Mouse (Mus musculus): Measurements from ENCODE around the gene Ncoa1.
"Not testable (repeated sequence)": the region's sequence is repeated elsewhere in the genome, so short reads cannot be mapped to it uniquely, and the experiment has no call there.

The Ncoa1 gene

GRCm38 (mm10) chr12:4475251-4475993 is 1.6 kb downstream of the Ncoa1 start:
- no peak for DNase-seq

DNA sequence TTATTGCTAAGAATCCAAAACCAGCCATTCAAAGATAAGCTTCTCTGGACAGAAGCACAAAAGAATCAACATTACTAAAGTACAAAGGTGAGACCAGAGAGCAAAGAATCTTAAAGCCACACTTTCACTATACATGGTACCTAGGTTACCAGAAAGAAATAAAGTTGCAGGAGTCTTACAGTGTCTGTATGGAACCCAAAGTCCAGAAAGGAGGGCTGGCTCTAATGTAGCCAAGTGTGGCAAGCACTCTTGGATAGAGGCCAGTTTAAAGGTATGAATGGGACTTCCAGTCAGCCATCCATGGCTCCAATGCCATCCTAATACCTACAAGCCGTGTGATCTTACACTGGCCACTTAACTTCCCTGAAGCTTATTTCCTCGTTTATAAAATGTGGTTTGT is 7.9 kb downstream of the Ncoa1 start:
- no peak for DNase-seq

- no peak for DNase-seq
These were observed 13.3 kb downstream of the Ncoa1 start for GRCm38 (mm10) chr12:4463701-4464100.

DNA sequence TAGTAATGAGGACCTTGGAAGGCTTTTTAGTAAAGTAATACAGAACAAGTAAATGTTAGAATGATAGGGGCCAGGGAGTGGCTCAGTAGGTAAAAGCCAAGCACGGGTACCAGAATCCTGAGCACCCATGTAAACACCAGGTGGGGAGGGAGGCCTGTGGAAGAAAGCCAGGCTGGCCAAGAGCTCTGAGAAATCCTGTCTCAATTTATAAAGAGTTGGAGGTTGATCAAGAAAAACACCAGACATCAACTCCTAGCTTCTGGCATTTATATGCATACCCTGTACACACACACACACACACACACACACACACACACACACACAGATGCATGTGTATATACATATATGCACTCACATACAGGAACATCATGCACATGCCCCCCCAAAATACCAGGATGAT is 14.6 kb downstream of the Ncoa1 start:
- no peak for DNase-seq

DNA sequence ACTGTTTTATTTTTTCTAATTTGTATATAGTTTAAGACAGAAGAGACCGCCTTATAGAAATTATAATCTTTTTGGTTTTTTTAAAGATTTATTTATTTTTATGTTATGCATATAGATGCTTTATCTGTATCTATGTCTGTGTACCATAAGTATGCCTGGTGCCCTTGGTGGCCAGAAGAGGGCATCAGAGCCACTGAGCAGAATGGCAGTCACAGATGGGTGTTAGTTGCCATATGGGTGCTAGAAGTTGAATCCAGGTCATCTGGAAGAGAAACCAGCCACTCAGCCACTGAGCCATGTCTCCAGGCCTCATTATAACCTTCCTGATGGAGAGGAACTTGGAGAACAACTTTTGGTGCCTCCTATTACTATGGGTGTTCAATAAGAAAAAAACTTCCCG is 16.0 kb downstream of the Ncoa1 start:
- no peak for DNase-seq

DNA sequence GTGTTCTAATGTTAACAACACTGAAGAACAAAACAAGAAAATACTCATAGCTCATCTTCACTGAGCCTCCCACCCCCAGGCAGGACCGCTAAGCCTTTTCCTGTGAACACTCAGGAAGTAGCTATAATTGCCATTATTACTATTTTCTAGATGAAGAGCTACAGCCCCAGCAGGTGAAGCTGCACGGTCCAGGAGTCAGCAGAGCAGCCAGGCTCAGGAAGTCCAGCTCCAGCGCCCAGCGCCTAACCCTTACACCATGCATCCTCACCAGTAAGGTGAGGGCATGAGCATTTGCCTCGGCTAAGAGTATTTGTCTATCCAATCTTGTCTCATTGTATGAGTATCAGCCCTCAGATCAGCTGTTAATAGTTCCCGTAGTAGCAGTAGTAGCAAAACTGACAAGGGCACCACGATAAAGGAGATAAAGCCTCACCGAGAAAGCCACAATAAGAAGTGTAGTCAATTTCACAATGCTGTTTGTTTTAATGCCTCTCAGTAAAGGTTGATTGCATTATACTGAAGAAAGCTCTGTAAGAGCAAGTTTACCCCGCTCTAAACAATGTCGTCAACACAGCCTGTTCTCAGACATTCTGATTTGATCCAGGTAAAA is 21.9 kb downstream of the Ncoa1 start:
- DNase-seq, result no peak

GRCm38 (mm10) chr12:4454248-4454647 is 22.7 kb downstream of the Ncoa1 start:
- no peak for DNase-seq

- DNase-seq, result no peak
These were observed 24.7 kb downstream of the Ncoa1 start for GRCm38 (mm10) chr12:4452233-4452632.

DNA sequence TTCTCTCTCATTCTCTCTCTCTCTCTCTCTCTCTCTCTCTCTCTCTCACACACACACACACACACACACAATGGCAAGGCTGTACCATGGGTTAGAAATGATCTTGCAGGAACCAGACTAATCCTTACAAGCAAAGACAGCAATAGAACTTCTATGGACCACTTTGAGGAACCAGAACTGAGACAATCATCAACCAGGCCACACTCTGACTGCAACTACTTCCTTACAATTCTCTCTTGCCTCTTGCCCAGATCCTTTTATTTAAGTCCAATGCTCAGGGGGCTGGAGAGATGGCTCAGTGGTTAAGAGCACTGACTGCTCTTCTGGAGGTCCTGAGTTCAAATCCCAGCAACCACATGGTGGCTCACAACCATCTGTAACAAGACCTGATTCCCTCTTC is 26.5 kb downstream of the Ncoa1 start:
- not testable (repeated sequence) for DNase-seq

GRCm38 (mm10) chr12:4448076-4448589 is 28.8 kb downstream of the Ncoa1 start:
- no peak for DNase-seq

DNA sequence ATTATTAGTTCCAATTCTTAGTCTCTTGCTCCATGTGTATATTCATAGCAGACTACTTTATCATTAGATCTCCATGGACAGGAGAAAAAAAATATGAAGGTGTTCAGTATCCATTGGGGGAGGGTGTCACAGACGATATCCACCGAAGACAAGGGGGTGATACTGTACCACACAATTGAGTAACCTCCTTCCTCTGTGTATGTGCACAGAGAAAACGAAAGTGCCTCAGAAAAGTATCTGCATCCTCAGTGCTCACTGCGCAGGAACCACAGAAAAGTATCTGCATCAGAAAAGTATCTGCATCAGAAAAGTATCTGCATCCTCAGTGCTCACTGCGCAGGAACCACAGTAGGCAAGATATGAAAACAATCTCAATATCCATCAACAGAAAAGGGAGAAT is 32.0 kb downstream of the Ncoa1 start:
- no peak for DNase-seq

- no peak for DNase-seq
These were observed 35.5 kb downstream of the Ncoa1 start for GRCm38 (mm10) chr12:4441451-4441850.

GRCm38 (mm10) chr12:4436198-4436597 is 40.8 kb downstream of the Ncoa1 start:
- DNase-seq, result no peak

- no peak for DNase-seq
These were observed 43.4 kb downstream of the Ncoa1 start for GRCm38 (mm10) chr12:4433549-4433948.

GRCm38 (mm10) chr12:4431978-4432377 is 45.0 kb downstream of the Ncoa1 start:
- no peak for DNase-seq

- no peak for DNase-seq
These were observed 46.7 kb downstream of the Ncoa1 start for GRCm38 (mm10) chr12:4430061-4430825.

DNA sequence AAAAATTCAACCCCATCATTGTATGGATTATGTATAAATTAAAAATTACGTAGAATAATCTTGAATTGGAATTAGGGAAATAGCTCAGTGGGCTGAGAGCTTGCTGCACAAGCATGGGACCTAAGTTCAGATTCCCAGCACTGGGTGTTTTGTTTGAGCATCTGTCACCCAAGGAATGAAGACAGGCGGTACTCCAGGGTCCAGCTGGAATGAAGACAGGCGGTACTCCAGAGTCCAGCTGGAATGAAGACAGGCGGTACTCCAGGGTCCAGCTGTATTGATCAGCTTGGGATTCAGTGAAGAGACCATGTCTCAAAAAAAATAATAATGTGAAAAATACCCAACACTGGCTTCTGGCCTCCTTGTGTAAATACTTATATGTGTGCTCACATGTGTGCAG is 58.2 kb downstream of the Ncoa1 start:
- DNase-seq, result no peak

DNA sequence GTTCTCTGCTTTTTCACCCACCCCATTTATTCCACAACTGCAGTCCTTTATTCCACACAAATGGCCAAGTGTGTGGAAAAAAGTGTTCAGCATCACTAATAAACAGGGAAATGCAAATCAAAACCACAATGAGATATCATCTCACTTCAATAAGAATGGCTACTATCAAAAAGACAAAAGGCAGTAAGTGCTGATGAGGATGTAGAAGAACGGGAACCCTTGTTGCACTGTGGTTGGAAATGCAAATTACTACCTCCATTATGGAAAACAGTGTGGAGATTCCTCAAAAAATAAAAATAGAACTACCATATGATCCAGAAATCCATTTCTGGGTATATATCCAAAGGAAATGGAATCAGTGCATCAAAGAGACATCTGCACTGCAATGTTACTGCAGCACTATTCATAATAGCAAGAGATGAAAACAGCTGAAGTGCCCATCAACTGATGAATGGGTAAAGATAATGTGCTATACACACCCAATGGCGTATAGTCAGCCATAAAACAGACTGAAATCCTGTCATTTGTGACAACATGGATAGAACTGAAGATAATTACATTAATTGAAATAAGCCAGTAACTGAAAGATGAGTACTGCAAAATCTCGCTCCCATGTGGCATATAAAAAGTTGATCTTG is 59.2 kb downstream of the Ncoa1 start:
- no peak for DNase-seq

GRCm38 (mm10) chr12:4407085-4407484 is 69.9 kb downstream of the Ncoa1 start:
- no peak for DNase-seq

DNA sequence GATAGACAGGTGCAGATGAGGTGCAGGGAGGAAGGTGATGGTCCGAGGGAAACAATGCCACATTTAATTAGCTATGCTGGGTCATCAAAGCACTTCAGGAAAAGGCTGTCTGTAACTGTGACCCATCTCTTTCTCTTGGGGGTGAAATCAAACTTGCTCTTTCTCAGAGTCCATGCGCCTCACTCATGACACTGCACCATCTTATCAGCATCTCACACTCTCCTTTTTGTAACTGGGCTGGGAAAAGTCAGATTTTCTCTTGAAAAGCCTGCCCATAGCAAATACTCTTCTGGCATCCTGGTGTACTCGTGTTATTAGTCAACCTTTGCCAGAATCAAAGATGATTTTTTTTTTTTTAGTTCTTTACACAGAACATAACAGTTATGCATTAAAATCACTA is 70.8 kb downstream of the Ncoa1 start:
- DNase-seq, result no peak

GRCm38 (mm10) chr12:4403206-4403605 is 73.8 kb downstream of the Ncoa1 start:
- no peak for DNase-seq

DNA sequence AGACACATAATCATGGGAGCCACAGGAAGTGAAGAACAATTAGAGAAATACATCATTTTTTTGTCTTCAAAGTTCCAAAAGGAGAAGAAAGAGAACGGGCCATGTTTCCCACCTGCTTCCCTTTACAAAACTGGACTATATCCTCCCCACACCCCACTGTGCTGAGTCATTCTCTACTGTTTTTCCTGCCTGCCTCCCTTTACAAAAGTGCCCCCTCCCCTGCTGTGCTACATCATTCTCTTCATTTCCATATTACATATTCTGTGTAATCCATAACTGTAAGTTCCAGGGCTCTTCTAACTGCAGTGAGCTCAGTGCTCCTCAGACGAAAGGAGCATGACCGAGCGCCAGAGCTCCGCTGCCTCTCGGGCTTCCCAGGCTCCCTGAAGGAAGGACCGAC is 80.8 kb downstream of the Ncoa1 start:
- no peak for DNase-seq

- no peak for DNase-seq
These were observed 84.4 kb downstream of the Ncoa1 start for GRCm38 (mm10) chr12:4392590-4392989.
